Mouse (Mus musculus) adrenal gland, adult 8-10 months (tissue): ENCODE measurements around the gene Epha4. TPM values are rescaled to one million over a fixed set of nuclear protein-coding genes. Genes with fewer than 3 reads are reported as not detected.

Experiments
- DNase-seq: peaks from one replicate; pipeline ENCODE4 v3.0.0; 2022
- total RNA-seq, 4 experiments: library from RNA; stranded (reverse); gene quantifications; 2 replicates each; pipeline ENCODE4 v1.2.4; 2022

The Epha4 gene
- total RNA-seq, 4 experiments from 2014 or later = 2.9 to 4.0 (median 3.4) TPM

GRCm38 (mm10) chr1:77484766-77485596, 29.9 kb downstream of the Epha4 start:
- no peak for DNase-seq

- DNase-seq = no peak
Observed at GRCm38 (mm10) chr1:77475808-77476413, 39.0 kb downstream of the Epha4 start.

GRCm38 (mm10) chr1:77473446-77474376, 41.2 kb downstream of the Epha4 start:
- DNase-seq = no peak

- no peak for DNase-seq
Observed at GRCm38 (mm10) chr1:77472566-77472965, 42.3 kb downstream of the Epha4 start.

- no peak for DNase-seq
Observed at GRCm38 (mm10) chr1:77471447-77471846, 43.4 kb downstream of the Epha4 start.

GRCm38 (mm10) chr1:77471037-77471436, 43.9 kb downstream of the Epha4 start:
- no peak for DNase-seq

- DNase-seq = no peak
Observed at GRCm38 (mm10) chr1:77468717-77469314, 46.1 kb downstream of the Epha4 start.

GRCm38 (mm10) chr1:77465524-77465923, 49.4 kb downstream of the Epha4 start:
- no peak for DNase-seq

GRCm38 (mm10) chr1:77464108-77464507, 50.8 kb downstream of the Epha4 start:
- DNase-seq = no peak

GRCm38 (mm10) chr1:77461877-77462615, 52.8 kb downstream of the Epha4 start:
- DNase-seq = no peak

- no peak for DNase-seq
Observed at GRCm38 (mm10) chr1:77460831-77461629, 53.9 kb downstream of the Epha4 start.

GRCm38 (mm10) chr1:77458751-77459385, 56.0 kb downstream of the Epha4 start:
- no peak for DNase-seq

- DNase-seq = no peak
Observed at GRCm38 (mm10) chr1:77457446-77457800, 57.5 kb downstream of the Epha4 start.

- DNase-seq = no peak
Observed at GRCm38 (mm10) chr1:77456695-77457445, 58.0 kb downstream of the Epha4 start.

- no peak for DNase-seq
Observed at GRCm38 (mm10) chr1:77453811-77454210, 61.1 kb downstream of the Epha4 start.

GRCm38 (mm10) chr1:77452721-77453120, 62.2 kb downstream of the Epha4 start:
- no peak for DNase-seq

- no peak for DNase-seq
Observed at GRCm38 (mm10) chr1:77451541-77451940, 63.3 kb downstream of the Epha4 start.

- no peak for DNase-seq
Observed at GRCm38 (mm10) chr1:77450201-77450600, 64.7 kb downstream of the Epha4 start.

- DNase-seq = no peak
Observed at GRCm38 (mm10) chr1:77447061-77447614, 67.8 kb downstream of the Epha4 start.
